Mouse (Mus musculus) liver, embryonic 11.5 days (tissue): ENCODE measurements around the gene Alx3. TPM values are rescaled to one million over a fixed set of nuclear protein-coding genes. Genes with fewer than 3 reads are reported as not detected.
"Not testable (repeated sequence)": the region's sequence is repeated elsewhere in the genome, so short reads cannot be mapped to it uniquely, and the experiment has no call there.

ENCODE experiments used
- ATAC-seq: fragments of 200-750 bp; cut with Nextera tagmentation; replicated peaks from 2 replicates; pipeline ENCODE4 v1.8.0; 2017; ENCODE audit warnings: moderate number of reproducible peaks, mild to moderate bottlenecking, moderate TSS enrichment, moderate library complexity; ENCODE audit not compliant: low FRiP score
- DNase-seq: peaks from one replicate; pipeline ENCODE4 v3.0.0-alpha.2; 2017; ENCODE audit warnings: low spot score
- H3K27ac ChIP-seq: fragments of 300-500 bp; sonication (generic); 2 replicates; pipeline ENCODE4 v1.5.1; 2014; ENCODE audit warnings: mild to moderate bottlenecking, low read depth, low read length, control low read depth
- H3K27me3 ChIP-seq: fragments of 300-500 bp; sonication (generic); replicated peaks from 2 replicates; pipeline ENCODE4 v1.6.1; 2014; ENCODE audit warnings: low read length, mixed read lengths; ENCODE audit not compliant: control insufficient read depth, insufficient read depth
- H3K36me3 ChIP-seq: fragments of 300-500 bp; sonication (generic); 2 replicates; pipeline ENCODE4 v1.6.1; 2014; ENCODE audit warnings: mild to moderate bottlenecking, low read length, moderate library complexity, mixed read lengths; ENCODE audit not compliant: control insufficient read depth, insufficient read depth
- H3K4me1 ChIP-seq: fragments of 300-500 bp; sonication (generic); replicated peaks from 2 replicates; pipeline ENCODE4 v1.6.1; 2014; ENCODE audit warnings: low read length, mixed read lengths; ENCODE audit not compliant: control insufficient read depth, insufficient read depth
- H3K4me2 ChIP-seq: fragments of 300-500 bp; sonication (generic); 2 replicates; pipeline ENCODE4 v1.6.1; 2014; ENCODE audit warnings: mild to moderate bottlenecking, control low read depth, moderate library complexity
- H3K4me3 ChIP-seq: fragments of 300-500 bp; sonication (generic); 2 replicates; pipeline ENCODE4 v1.5.1; 2014; ENCODE audit warnings: low read depth, low read length, control low read depth
- H3K9ac ChIP-seq: fragments of 300-500 bp; sonication (generic); 2 replicates; pipeline ENCODE4 v1.6.1; 2014; ENCODE audit warnings: low read depth, low read length, control low read depth
- H3K9me3 ChIP-seq: fragments of 300-500 bp; sonication (generic); 2 replicates; pipeline ENCODE4 v1.6.1; 2016; ENCODE audit warnings: low read length, inconsistent platforms, mixed read lengths; ENCODE audit not compliant: control insufficient read depth
- WGBS: fragments of 180-500 bp; shearing (Covaris S2); extraction: QIAGEN DNeasy Blood & Tissue Kit; methylation state at CpG from one replicate; pipeline ENCODE4 v1.1.7; 2014; 5-methylcytosine and 5-hydroxymethylcytosine counted together
- polyA plus RNA-seq: library from polyadenylated mRNA; unstranded; fragments of >200 nt; fragmentation: Nextera tagmentation; extraction: Ambion mirVana; gene quantifications from 2 replicates; pipeline ENCODE4 v1.2.1, GENCODE M21; 2014

The Alx3 gene
- polyA plus RNA-seq, 1 experiment from 2014 or later, result 5.6 TPM

GRCm38 (mm10) chr3:107635836-107636235 is 41.0 kb downstream of the Alx3 start:
- H3K27me3 ChIP-seq, result no peaks in the 10 kb centered on the region
- no peaks in the 10 kb centered on the region for H3K36me3 ChIP-seq
- H3K9me3 ChIP-seq, result no peaks in the 10 kb centered on the region
- WGBS, result 53% methylated on average over 8 of the region's 8 CpGs
- no peak overlapping the region for H3K4me2 ChIP-seq
- H3K9ac ChIP-seq, result no peak overlapping the region
- H3K4me3 ChIP-seq, result no peak overlapping the region
- ATAC-seq (no peak), DNase-seq (no peak)
- H3K27ac ChIP-seq, result no peak overlapping the region
- H3K4me1 ChIP-seq, result no peaks in the 10 kb centered on the region; the same call in 1 of the 2 replicates

GRCm38 (mm10) chr3:107636236-107636635 is 41.4 kb downstream of the Alx3 start:
- no peak overlapping the region for H3K4me3 ChIP-seq
- 66% methylated on average over 3 of the region's 3 CpGs for WGBS
- no peaks in the 10 kb centered on the region for H3K36me3 ChIP-seq
- H3K9me3 ChIP-seq, result no peaks in the 10 kb centered on the region
- no peaks in the 10 kb centered on the region for H3K27me3 ChIP-seq
- no peaks in the 10 kb centered on the region for H3K4me1 ChIP-seq
- H3K4me2 ChIP-seq, result no peak overlapping the region
- DNase-seq, result no peak
- no peak overlapping the region for H3K9ac ChIP-seq
- no peak overlapping the region for H3K27ac ChIP-seq
- no peak for ATAC-seq

GRCm38 (mm10) chr3:107637606-107638172 is 42.9 kb downstream of the Alx3 start:
- H3K27ac ChIP-seq, result no peak overlapping the region
- no peaks in the 10 kb centered on the region for H3K36me3 ChIP-seq
- no peaks in the 10 kb centered on the region for H3K4me1 ChIP-seq
- WGBS, result 51% methylated on average over 5 of the region's 5 CpGs
- no peak for DNase-seq
- H3K9ac ChIP-seq, result no peak overlapping the region
- no peaks in the 10 kb centered on the region for H3K9me3 ChIP-seq
- H3K4me3 ChIP-seq, result no peak overlapping the region
- no peak overlapping the region for H3K4me2 ChIP-seq
- no peak for ATAC-seq
- no peaks in the 10 kb centered on the region for H3K27me3 ChIP-seq

- no peak overlapping the region for H3K27ac ChIP-seq
- H3K9me3 ChIP-seq, result no peaks in the 10 kb centered on the region
- no peak overlapping the region for H3K9ac ChIP-seq
- H3K4me1 ChIP-seq, result no peaks in the 10 kb centered on the region
- WGBS, result 93% methylated on average over 3 of the region's 3 CpGs
- H3K4me3 ChIP-seq, result no peak overlapping the region
- no peaks in the 10 kb centered on the region for H3K36me3 ChIP-seq
- no peak overlapping the region for H3K4me2 ChIP-seq
- no peak for ATAC-seq
- H3K27me3 ChIP-seq, result no peaks in the 10 kb centered on the region
- no peak for DNase-seq
Measured at GRCm38 (mm10) chr3:107646947-107647346, 52.1 kb downstream of the Alx3 start.

GRCm38 (mm10) chr3:107650276-107650675 is 55.4 kb downstream of the Alx3 start:
- not testable (repeated sequence) for H3K27ac ChIP-seq, H3K4me1 ChIP-seq, H3K9me3 ChIP-seq, H3K27me3 ChIP-seq, H3K36me3 ChIP-seq, DNase-seq, H3K9ac ChIP-seq, ATAC-seq, H3K4me3 ChIP-seq, H3K4me2 ChIP-seq
- 58% methylated on average over 5 of the region's 5 CpGs for WGBS

- Histone ChIP-seq H3K36me3 (no peaks in the 10 kb centered on the region), H3K27me3 (no peaks in the 10 kb centered on the region), H3K4me3 (no peak overlapping the region), H3K9me3 (no peaks in the 10 kb centered on the region), H3K4me2 (no peak overlapping the region), H3K27ac (no peak overlapping the region), H3K9ac (no peak overlapping the region), H3K4me1 (no peaks in the 10 kb centered on the region)
- DNase-seq, result no peak
- no peak for ATAC-seq
- WGBS, result 92% methylated on average over 3 of the region's 3 CpGs
Measured at GRCm38 (mm10) chr3:107652968-107653367, 58.1 kb downstream of the Alx3 start.

GRCm38 (mm10) chr3:107654861-107655260 is 60.0 kb downstream of the Alx3 start:
- Histone ChIP-seq H3K4me1 (no peaks in the 10 kb centered on the region), H3K27ac (no peak overlapping the region), H3K27me3 (no peaks in the 10 kb centered on the region), H3K4me3 (no peak overlapping the region), H3K4me2 (no peak overlapping the region), H3K36me3 (no peaks in the 10 kb centered on the region), H3K9ac (no peak overlapping the region), H3K9me3 (no peaks in the 10 kb centered on the region)
- ATAC-seq (no peak), DNase-seq (no peak)
- WGBS, result 77% methylated on average over 3 of the region's 3 CpGs

Other genes starting within 250 kb of the Alx3 start
- 0.04 and 0.05 TPM in 2 replicates for gene Kcnc4, start 135.5 kb upstream of the Alx3 start, polyA plus RNA-seq
- gene Slc6a17, start 77.0 kb upstream of the Alx3 start, polyA plus RNA-seq, result 0.91 and 2.0 TPM in 2 replicates
- not detected in 2 replicates for gene Ubl4b, start 40.0 kb upstream of the Alx3 start, polyA plus RNA-seq
- not detected in 2 replicates for gene Gm10961, start 36.3 kb downstream of the Alx3 start, polyA plus RNA-seq
- 29.3 and 32.4 TPM in 2 replicates for gene Strip1, start 36.7 kb downstream of the Alx3 start, polyA plus RNA-seq
- gene Ahcyl1, start 101.5 kb downstream of the Alx3 start, polyA plus RNA-seq, result 69.0 and 76.3 TPM in 2 replicates
- gene Csf1, start 165.4 kb downstream of the Alx3 start, polyA plus RNA-seq, result 10.7 TPM in 2 replicates